1 mouse cellular context compared by ENCODE assay signal in genomic region chr2:131187602-131187922, GRCm38 (mm10).
TF ChIP-seq lines count a peak whose summit lies in the region.

No protein-coding gene starts in this region.

TF ChIP-seq in CH12.LX, 34 proteins besides CTCF, POLR2A, EP300 and RAD21:
- TF ChIP-seq JUN (IDR thresholded peaks at IDR 0.05; ENCODE audit: insufficient read depth, low read depth, low read length) = no peak
- TF ChIP-seq TCF12 (IDR thresholded peaks at IDR 0.05; ENCODE audit: low read depth, low read length) = no peak
- TF ChIP-seq USF1 (IDR thresholded peaks at IDR 0.05; ENCODE audit: low read depth, low read length) = no peak
- TF ChIP-seq ELF1 (IDR thresholded peaks at IDR 0.05; ENCODE audit: low read depth, low read length) = no peak
- no peak for TF ChIP-seq KAT2A (IDR thresholded peaks at IDR 0.05; ENCODE audit: insufficient replicate concordance, low read length)
- TF ChIP-seq ZMIZ1 (IDR thresholded peaks at IDR 0.05; ENCODE audit: low read depth, low read length) = no peak
- TF ChIP-seq TBP (conservative IDR thresholded peaks at IDR 0.05; ENCODE audit: low read depth, low read length) = no peak
- no peak for TF ChIP-seq MYC (IDR thresholded peaks at IDR 0.05; ENCODE audit: low read depth, low read length)
- no peak for TF ChIP-seq NRF1 (IDR thresholded peaks at IDR 0.05; ENCODE audit: low read depth, low read length)
